Mouse (Mus musculus) forebrain, embryonic 11.5 days (tissue): Measurements from ENCODE around the gene Dip2b. TPM values are rescaled to one million over a fixed set of nuclear protein-coding genes. Genes with fewer than 3 reads are reported as not detected.
A peak's percentile ranks its signal among the peaks of the same experiment; 100 is the strongest.

Source experiments
- ATAC-seq: fragments of 200-750 bp; cut with Nextera tagmentation; replicated peaks from 2 replicates; pipeline ENCODE4 v1.8.0; 2017; ENCODE audit warnings: moderate TSS enrichment; ENCODE audit not compliant: low FRiP score
- DNase-seq: peaks from one replicate; pipeline ENCODE4 v3.0.0-alpha.2; 2017; ENCODE audit warnings: low spot score
- H3K27ac ChIP-seq: fragments of 300-500 bp; sonication (generic); 2 replicates; pipeline ENCODE4 v1.5.1; 2014; ENCODE audit warnings: low read depth, low read length
- H3K27me3 ChIP-seq: fragments of 300-500 bp; sonication (generic); 2 replicates; pipeline ENCODE4 v1.6.1; 2014; ENCODE audit warnings: mild to moderate bottlenecking, low read length, mixed read lengths; ENCODE audit not compliant: control insufficient read depth, insufficient read depth
- H3K36me3 ChIP-seq: fragments of 300-500 bp; sonication (generic); 2 replicates; pipeline ENCODE4 v1.6.1; 2014; ENCODE audit warnings: mild to moderate bottlenecking, low read length, moderate library complexity, mixed read lengths; ENCODE audit not compliant: control insufficient read depth, insufficient read depth
- H3K4me1 ChIP-seq: fragments of 300-500 bp; sonication (generic); replicated peaks from 2 replicates; pipeline ENCODE4 v1.6.1; 2014; ENCODE audit warnings: low read length, mixed read lengths; ENCODE audit not compliant: control insufficient read depth, insufficient read depth
- H3K4me2 ChIP-seq: fragments of 300-500 bp; sonication (generic); 2 replicates; pipeline ENCODE4 v1.6.1; 2014; ENCODE audit warnings: low read depth, mild to moderate bottlenecking, low read length, moderate library complexity, mixed read lengths; ENCODE audit not compliant: severe bottlenecking
- H3K4me3 ChIP-seq: fragments of 300-500 bp; sonication (generic); 2 replicates; pipeline ENCODE4 v1.5.1; 2014; ENCODE audit warnings: low read depth, low read length
- H3K9ac ChIP-seq: fragments of 300-500 bp; sonication (generic); 2 replicates; pipeline ENCODE4 v1.6.1; 2014; ENCODE audit warnings: low read length
- H3K9me3 ChIP-seq: fragments of 300-500 bp; sonication (generic); 2 replicates; pipeline ENCODE4 v1.6.1; 2016; ENCODE audit warnings: low read length, mixed read lengths; ENCODE audit not compliant: control insufficient read depth
- WGBS: fragments of 180-500 bp; shearing (Covaris S2); extraction: QIAGEN DNeasy Blood & Tissue Kit; methylation state at CpG from one replicate; pipeline ENCODE4 v1.1.7; 2014; 5-methylcytosine and 5-hydroxymethylcytosine counted together
- polyA plus RNA-seq: library from polyadenylated mRNA; unstranded; fragments of >200 nt; fragmentation: Nextera tagmentation; extraction: Ambion mirVana; gene quantifications from 2 replicates; pipeline ENCODE4 v1.2.1, GENCODE M21; 2014

Gene Dip2b
- polyA plus RNA-seq, 1 experiment from 2014 or later: 28.3 TPM

DNA sequence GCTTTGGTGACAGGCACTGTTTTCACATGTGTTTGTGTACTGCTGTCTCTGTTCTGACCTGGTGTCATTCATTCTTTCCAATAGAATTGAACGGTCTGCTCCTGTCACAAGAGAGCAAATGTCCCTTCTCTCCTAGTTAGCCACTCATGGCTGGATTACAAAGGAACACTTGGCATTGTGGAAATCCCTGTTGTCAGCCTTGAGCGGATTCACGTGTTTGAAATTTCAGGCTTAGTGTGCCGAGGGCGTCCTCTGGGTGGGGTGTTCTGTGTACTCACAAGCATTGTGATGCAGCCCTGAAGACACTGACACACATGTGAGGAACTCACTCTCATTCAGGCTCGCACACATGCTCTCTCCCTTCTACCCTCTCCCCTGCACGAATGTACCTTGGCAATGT is 61.9 kb downstream of the Dip2b start:
- H3K4me1 ChIP-seq: peaks cover 2% of the 10 kb centered on the region
- 56% methylated on average over 7 of the region's 7 CpGs for WGBS
- no peak overlapping the region for H3K27ac ChIP-seq
- H3K27me3 ChIP-seq: no peaks in the 10 kb centered on the region
- no peaks in the 10 kb centered on the region for H3K36me3 ChIP-seq
- ATAC-seq: no peak
- peak; percentile 44 for DNase-seq
- H3K9ac ChIP-seq: no peak overlapping the region
- H3K4me3 ChIP-seq: no peak overlapping the region
- no peaks in the 10 kb centered on the region for H3K9me3 ChIP-seq
- H3K4me2 ChIP-seq: no peak overlapping the region

DNA sequence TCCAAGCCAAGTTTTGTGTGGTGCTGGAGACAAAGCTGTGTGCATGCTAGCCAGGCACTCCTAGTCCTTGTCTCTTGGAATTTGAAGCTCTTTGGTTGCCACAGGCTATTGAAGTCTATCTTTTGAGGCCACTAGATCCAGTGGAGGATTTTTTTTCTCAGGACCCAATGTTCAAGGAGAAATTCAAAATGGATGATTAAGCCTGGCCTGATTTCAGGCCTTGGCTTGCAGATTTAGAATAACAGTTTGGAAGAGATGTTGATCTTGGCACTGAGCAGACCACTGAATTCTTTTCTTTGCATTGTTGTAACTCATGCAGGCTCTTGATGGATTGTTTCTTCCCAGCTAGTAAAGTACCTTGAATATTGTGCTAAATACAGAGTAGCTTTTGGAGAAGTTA is 62.7 kb downstream of the Dip2b start:
- no peak for ATAC-seq
- no peak overlapping the region for H3K27ac ChIP-seq
- no peak for DNase-seq

DNA sequence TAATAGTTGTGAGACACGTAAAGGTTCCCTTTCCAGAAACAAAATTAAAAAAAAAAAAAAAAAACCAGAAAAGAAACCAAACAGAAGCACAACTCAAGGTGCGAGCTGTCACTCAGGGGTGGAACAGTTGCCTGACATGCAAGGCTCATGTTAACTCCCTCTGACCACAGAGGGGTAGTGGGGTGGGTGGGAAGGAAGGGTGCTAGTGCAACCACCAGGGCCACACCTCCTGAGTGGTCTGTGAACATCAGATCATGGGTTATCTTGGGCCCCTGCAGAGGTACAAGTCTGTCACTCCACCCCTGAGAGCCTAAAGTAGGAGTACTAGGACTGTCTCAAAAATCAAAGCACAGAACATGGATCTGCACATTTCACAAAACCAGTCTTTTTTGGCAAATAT is 65.7 kb downstream of the Dip2b start:
- ATAC-seq (no peak), DNase-seq (peak; percentile 31)
- H3K4me3 ChIP-seq: no peak overlapping the region
- H3K4me1 ChIP-seq: peaks cover 2% of the 10 kb centered on the region
- H3K27me3 ChIP-seq: no peaks in the 10 kb centered on the region
- H3K9me3 ChIP-seq: no peaks in the 10 kb centered on the region
- 88% methylated on average over 2 of the region's 2 CpGs for WGBS
- no peak overlapping the region for H3K27ac ChIP-seq
- no peak overlapping the region for H3K4me2 ChIP-seq
- H3K36me3 ChIP-seq: no peaks in the 10 kb centered on the region
- no peak overlapping the region for H3K9ac ChIP-seq

More for the DNA sequence above, 62.7 kb downstream of the Dip2b start:
- Histone ChIP-seq H3K9ac (no peak overlapping the region), H3K9me3 (no peaks in the 10 kb centered on the region), H3K36me3 (no peaks in the 10 kb centered on the region), H3K4me1 (peaks cover 2% of the 10 kb centered on the region), H3K4me2 (no peak overlapping the region), H3K4me3 (no peak overlapping the region), H3K27me3 (no peaks in the 10 kb centered on the region)

DNA sequence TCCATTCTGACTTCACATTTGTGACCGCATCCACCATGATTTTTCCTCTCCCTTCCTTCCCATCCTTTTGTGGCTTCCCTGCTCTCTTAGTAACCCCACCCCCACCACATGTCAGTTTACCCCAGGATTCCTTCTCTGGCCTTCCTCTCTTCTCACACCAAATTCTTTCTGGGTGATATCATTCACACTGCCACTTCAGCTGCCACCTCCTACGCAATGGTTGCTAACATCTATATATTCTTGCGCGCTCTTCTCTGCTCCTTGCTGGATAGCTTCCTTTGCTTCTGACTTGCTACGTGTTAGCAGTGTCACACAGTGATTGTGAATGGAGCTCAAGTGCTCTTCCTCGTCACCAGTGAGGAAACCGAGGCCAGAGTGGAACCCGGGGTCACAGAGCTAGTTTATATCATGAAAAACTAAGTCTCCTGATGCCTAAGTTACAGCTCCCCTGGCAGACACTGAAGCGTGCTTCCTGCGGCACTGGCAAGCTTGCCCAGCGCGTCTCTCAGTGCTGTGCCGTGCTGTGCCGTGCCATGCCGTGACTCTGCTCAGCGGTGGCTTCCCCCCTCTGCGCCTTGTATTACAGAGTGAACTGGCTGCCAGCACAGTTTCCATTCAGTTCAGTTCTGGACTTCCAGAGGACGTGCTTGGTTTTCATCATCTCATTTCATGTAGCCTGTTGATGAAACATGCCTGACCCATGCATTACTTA is 69.8 kb downstream of the Dip2b start:
- no peak for DNase-seq
- 92% methylated on average over 18 of the region's 18 CpGs for WGBS

DNA sequence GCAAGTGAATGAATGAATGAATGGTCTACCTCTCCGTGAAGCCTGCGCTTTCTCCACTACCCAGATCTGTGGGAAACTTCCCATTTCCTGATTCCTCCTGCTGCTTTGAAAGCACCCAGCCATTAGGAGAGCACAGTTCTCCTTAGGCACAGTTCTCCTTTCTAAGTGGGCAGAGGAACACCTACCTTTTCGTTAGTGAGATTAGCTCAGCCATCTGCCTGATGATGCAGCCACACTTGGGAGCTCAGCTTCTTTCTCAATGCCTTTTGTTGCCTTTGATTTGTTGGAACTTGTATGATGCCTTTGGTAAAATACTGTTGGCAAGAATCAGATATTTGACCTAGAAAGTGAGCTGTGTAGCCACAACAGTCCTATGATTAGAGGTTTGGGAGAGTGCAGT is 71.5 kb downstream of the Dip2b start:
- H3K9me3 ChIP-seq: no peaks in the 10 kb centered on the region
- H3K4me1 ChIP-seq: peaks cover 7% of the 10 kb centered on the region
- no peak overlapping the region for H3K27ac ChIP-seq
- H3K9ac ChIP-seq: no peak overlapping the region
- no peak overlapping the region for H3K4me3 ChIP-seq
- no peaks in the 10 kb centered on the region for H3K36me3 ChIP-seq
- no peak overlapping the region for H3K4me2 ChIP-seq
- H3K27me3 ChIP-seq: no peaks in the 10 kb centered on the region
- ATAC-seq (no peak), DNase-seq (no peak)
- 78% methylated on average over 3 of the region's 3 CpGs for WGBS

More for the DNA sequence above, 69.8 kb downstream of the Dip2b start:
- no peak for ATAC-seq
- Histone ChIP-seq H3K9ac (no peak overlapping the region), H3K27ac (no peak overlapping the region), H3K4me2 (no peak overlapping the region), H3K4me3 (no peak overlapping the region), H3K4me1 (peaks cover 4% of the 10 kb centered on the region), H3K27me3 (no peaks in the 10 kb centered on the region), H3K9me3 (no peaks in the 10 kb centered on the region), H3K36me3 (no peaks in the 10 kb centered on the region)

DNA sequence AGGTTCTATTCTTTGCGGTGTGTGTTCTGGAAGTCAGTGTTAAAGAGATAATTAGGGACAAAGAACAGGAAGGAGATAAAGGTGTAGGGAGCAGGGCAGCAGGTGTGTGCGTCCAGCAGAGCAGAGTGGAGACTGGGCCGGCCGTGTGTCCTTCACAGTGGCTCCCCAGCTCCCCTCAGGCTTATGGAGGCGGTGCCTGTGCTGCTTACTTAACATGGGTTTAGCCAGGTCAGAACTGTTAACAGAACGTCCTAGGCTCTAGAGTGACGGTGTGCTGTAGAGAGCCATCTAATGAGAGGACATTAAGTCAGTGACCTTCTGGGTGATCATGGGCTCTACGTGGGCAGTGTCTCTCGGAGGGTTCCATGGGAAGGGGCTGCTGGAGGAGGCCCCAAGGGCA is 73.4 kb downstream of the Dip2b start:
- WGBS: 80% methylated on average over 9 of the region's 9 CpGs
- H3K9me3 ChIP-seq: no peaks in the 10 kb centered on the region
- no peak overlapping the region for H3K4me3 ChIP-seq
- H3K36me3 ChIP-seq: no peaks in the 10 kb centered on the region
- no peaks in the 10 kb centered on the region for H3K27me3 ChIP-seq
- ATAC-seq (no peak), DNase-seq (no peak)
- H3K4me2 ChIP-seq: no peak overlapping the region
- H3K27ac ChIP-seq: no peak overlapping the region
- H3K4me1 ChIP-seq: peaks cover 7% of the 10 kb centered on the region
- no peak overlapping the region for H3K9ac ChIP-seq

DNA sequence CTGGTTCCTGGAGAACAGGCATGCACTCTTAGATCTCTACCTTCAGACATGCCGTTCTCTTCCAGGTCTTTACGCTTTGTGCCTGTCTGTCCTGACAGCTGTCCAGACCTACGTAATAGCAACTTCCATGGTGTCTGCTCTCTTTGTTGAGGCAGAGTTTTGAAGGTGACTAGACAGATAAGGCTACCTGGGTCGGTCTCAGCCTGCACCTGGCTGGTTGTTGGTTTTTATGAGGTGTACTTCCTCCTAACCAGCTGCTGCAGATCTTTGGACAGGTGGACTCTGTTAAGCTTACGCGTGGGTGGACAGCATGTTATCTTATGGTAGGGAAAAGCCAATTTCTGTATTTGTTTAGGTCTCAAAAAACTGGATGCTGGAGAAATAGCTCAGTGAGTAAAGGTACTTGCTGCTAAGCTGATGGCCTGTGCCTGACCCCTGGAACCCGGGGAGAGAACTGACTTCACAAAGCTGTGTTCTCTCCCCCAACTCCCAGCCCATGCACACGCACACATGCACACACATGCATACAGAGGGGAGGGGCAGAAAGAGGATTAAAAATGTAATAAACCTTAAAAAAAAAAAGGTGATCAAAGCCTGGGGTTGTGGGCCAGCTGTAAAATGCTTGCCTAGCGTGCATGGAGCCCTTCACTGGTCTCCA is 74.0 kb downstream of the Dip2b start:
- H3K9ac ChIP-seq: no peak overlapping the region
- DNase-seq: no peak
- H3K4me3 ChIP-seq: no peak overlapping the region
- 90% methylated on average over 9 of the region's 9 CpGs for WGBS
- peaks cover 7% of the 10 kb centered on the region for H3K4me1 ChIP-seq
- H3K9me3 ChIP-seq: no peaks in the 10 kb centered on the region
- H3K27me3 ChIP-seq: no peaks in the 10 kb centered on the region
- ATAC-seq: no peak
- H3K27ac ChIP-seq: no peak overlapping the region
- H3K36me3 ChIP-seq: no peaks in the 10 kb centered on the region
- H3K4me2 ChIP-seq: no peak overlapping the region

DNA sequence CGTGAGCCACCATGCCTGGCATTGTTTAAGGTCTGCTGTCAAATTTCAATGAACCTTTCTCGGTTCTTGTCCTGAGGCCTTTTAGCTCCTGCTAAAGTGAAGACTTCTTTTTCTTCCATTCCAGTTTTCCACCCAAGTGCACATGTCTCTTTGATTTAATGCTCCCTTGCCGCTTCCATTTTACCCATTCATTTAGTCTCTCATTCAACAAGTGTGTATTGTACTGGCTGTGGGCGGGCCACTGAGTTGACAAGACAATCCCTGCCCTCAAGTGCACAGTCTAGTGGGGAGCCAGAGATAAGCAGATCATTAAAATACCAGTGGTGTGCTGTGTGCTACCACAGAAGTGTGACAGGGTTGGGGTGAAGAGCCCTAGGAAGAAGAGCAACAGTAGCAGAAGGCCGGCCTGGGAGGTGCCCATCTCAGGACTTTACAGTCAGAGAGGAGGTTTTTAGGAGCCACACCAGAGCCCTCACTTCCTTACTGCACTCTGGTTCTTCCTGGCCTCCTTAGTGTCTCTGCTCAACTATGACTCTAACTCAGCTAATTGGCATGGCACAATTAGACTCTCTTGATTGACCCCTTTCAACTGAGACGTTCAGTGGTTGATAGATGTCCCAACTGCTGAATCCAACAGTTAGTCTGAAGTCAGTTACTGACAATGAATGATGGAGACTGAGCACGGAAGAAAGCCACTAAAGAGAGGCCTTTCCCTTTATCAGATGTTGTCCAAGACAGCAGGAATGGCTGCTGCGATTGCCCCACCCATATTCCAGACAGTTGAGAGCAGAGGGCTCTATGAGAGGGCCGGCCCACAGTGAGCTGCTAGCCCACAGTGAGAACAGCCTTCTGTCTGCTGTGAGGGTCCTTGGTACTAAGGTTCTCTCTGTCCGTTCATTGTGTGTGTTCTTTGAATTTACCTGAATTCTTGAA is 75.1 kb downstream of the Dip2b start:
- Histone ChIP-seq H3K36me3 (no peaks in the 10 kb centered on the region), H3K9me3 (no peaks in the 10 kb centered on the region), H3K27ac (no peak overlapping the region), H3K4me3 (no peak overlapping the region), H3K27me3 (no peaks in the 10 kb centered on the region), H3K9ac (no peak overlapping the region), H3K4me1 (peaks cover 7% of the 10 kb centered on the region), H3K4me2 (no peak overlapping the region)
- ATAC-seq (peak; percentile 60; the same call in 1 of the 2 replicates), DNase-seq (no peak)
- 36% methylated on average over 10 of the region's 10 CpGs for WGBS
